Mouse (Mus musculus): Measurements from ENCODE around the gene 2810021J22Rik. TPM values are rescaled to one million over a fixed set of nuclear protein-coding genes. Genes with fewer than 3 reads are reported as not detected.

2810021J22Rik gene
- total RNA-seq, 2 experiments from 2014 or later = 1.6 to 2.3 TPM

GRCm38 (mm10) chr11:58916879-58917744, 50.1 kb downstream of the 2810021J22Rik start:
- peak; percentile 27 to 49 for DNase-seq

- no peak for DNase-seq
Observed at GRCm38 (mm10) chr11:58917745-58918366, 50.8 kb downstream of the 2810021J22Rik start, which contains the start of gene Btnl10. TSS of gene Btnl10 (plus strand) at chr11:58917908.

GRCm38 (mm10) chr11:58918759-58919158, 51.7 kb downstream of the 2810021J22Rik start:
- no peak for DNase-seq

- no peak for DNase-seq
Observed at GRCm38 (mm10) chr11:58922420-58922819, 55.4 kb downstream of the 2810021J22Rik start.

GRCm38 (mm10) chr11:58926651-58927050, 59.6 kb downstream of the 2810021J22Rik start:
- DNase-seq = no peak

GRCm38 (mm10) chr11:58927053-58927452, 60.0 kb downstream of the 2810021J22Rik start:
- no peak for DNase-seq

GRCm38 (mm10) chr11:58927790-58928651, 61.0 kb downstream of the 2810021J22Rik start:
- DNase-seq = peak; percentile 68 to 78

GRCm38 (mm10) chr11:58929055-58929454, 62.0 kb downstream of the 2810021J22Rik start:
- no peak for DNase-seq

GRCm38 (mm10) chr11:58929641-58930040, 62.6 kb downstream of the 2810021J22Rik start:
- no peak for DNase-seq

GRCm38 (mm10) chr11:58930254-58930653, 63.2 kb downstream of the 2810021J22Rik start:
- DNase-seq = no peak

GRCm38 (mm10) chr11:58931576-58931975, 64.6 kb downstream of the 2810021J22Rik start:
- no peak for DNase-seq

Other genes starting within 250 kb of the 2810021J22Rik start
- not detected for gene Olfr323, start 236.7 kb upstream of the 2810021J22Rik start, total RNA-seq (2021)
- gene Trim58, start 226.8 kb upstream of the 2810021J22Rik start, total RNA-seq (2021) = not detected
- not detected for gene Olfr322, start 208.4 kb upstream of the 2810021J22Rik start, total RNA-seq (2021)
- not detected for gene Olfr320, start 186.1 kb upstream of the 2810021J22Rik start, total RNA-seq (2021)
- not detected for gene Olfr319, start 168.1 kb upstream of the 2810021J22Rik start, total RNA-seq (2021)
- gene Olfr318, start 143.2 kb upstream of the 2810021J22Rik start, total RNA-seq (2021) = not detected
- gene Olfr317, start 128.0 kb upstream of the 2810021J22Rik start, total RNA-seq (2021) = not detected
- not detected for gene Olfr316, start 114.5 kb upstream of the 2810021J22Rik start, total RNA-seq (2021)
- gene Olfr315, start 94.0 kb upstream of the 2810021J22Rik start, total RNA-seq (2021) = not detected
- not detected for gene Olfr314, start 84.3 kb upstream of the 2810021J22Rik start, total RNA-seq (2021)
- gene Fam183b, start 65.3 kb upstream of the 2810021J22Rik start, total RNA-seq (2021) = not detected
- gene Olfr313, start 52.2 kb upstream of the 2810021J22Rik start, total RNA-seq (2021) = not detected
- not detected for gene Olfr312, start 38.0 kb upstream of the 2810021J22Rik start, total RNA-seq (2021)
- not detected for gene Olfr311, start 28.0 kb upstream of the 2810021J22Rik start, total RNA-seq (2021)
- 1 to 10 TPM in 1 of 2 experiments, under 1 TPM in 1; 0.92 to 1.9 TPM for gene Gm12258, start 20.1 kb upstream of the 2810021J22Rik start, total RNA-seq (2021)
- gene Zfp39, start 37.0 kb downstream of the 2810021J22Rik start, total RNA-seq (2021) = 1 to 10 TPM; 2.6 to 2.7 TPM
- not detected for gene Btnl10, start 50.7 kb downstream of the 2810021J22Rik start, total RNA-seq (2021)
- 100 to 1,000 TPM; 165 to 170 TPM for gene Rnf187, start 71.7 kb downstream of the 2810021J22Rik start, total RNA-seq (2021)
- 1 to 10 TPM; 1.0 to 1.4 TPM for gene Hist3h2ba, start 81.7 kb downstream of the 2810021J22Rik start, total RNA-seq (2021)
- 10 to 100 TPM; 13.9 to 17.4 TPM for gene Hist3h2a, start 87.5 kb downstream of the 2810021J22Rik start, total RNA-seq (2021)
- under 1 TPM in 1 of 2 experiments, not detected in 1; 0.12 TPM for gene Trim17, start 87.5 kb downstream of the 2810021J22Rik start, total RNA-seq (2021)
- 10 to 100 TPM; 15.2 to 15.4 TPM for gene Trim11, start 110.9 kb downstream of the 2810021J22Rik start, total RNA-seq (2021)